Mouse (Mus musculus) layer of hippocampus, adult 2 months (tissue): ENCODE measurements around the gene Pold2. TPM values are rescaled to one million over a fixed set of nuclear protein-coding genes. Genes with fewer than 3 reads are reported as not detected.
"Not testable (repeated sequence)": the region's sequence is repeated elsewhere in the genome, so short reads cannot be mapped to it uniquely, and the experiment has no call there.

Experiments used
- DNase-seq, 2 experiments: peaks; one replicate each; pipeline ENCODE4 v3.0.0; 2022; ENCODE audit warnings: low spot score in 2 of 2
- H3K27ac ChIP-seq: fragments of 200-600 bp; 2 replicates; pipeline ENCODE4 v1.8.1; 2022
- H3K4me3 ChIP-seq: fragments of 200-600 bp; 2 replicates; pipeline ENCODE4 v1.8.1; 2022; ENCODE audit warnings: mild to moderate bottlenecking
- CTCF ChIP-seq: fragments of 200-600 bp; conservative IDR thresholded peaks from 2 replicates; pipeline ENCODE4 v1.8.1; 2022; ENCODE audit warnings: antibody characterized with exemption, mild to moderate bottlenecking, moderate library complexity
- total RNA-seq, 2 experiments: library from RNA; stranded (reverse); gene quantifications; 2 replicates each; pipeline ENCODE4 v1.2.3; 2021

The Pold2 gene
- total RNA-seq, 2 experiments from 2014 or later, result 19.8 to 23.2 TPM

- no peak for DNase-seq
- TF ChIP-seq CTCF, result no peak
- Histone ChIP-seq H3K4me3 (no peak overlapping the region), H3K27ac (no peak overlapping the region)
Measured at GRCm38 (mm10) chr11:5892151-5892591, 14.1 kb upstream of the Pold2 start.

GRCm38 (mm10) chr11:5888563-5888962 lies 10.5 kb upstream of the Pold2 start:
- H3K27ac ChIP-seq, DNase-seq: not testable (repeated sequence)

GRCm38 (mm10) chr11:5887250-5887649 lies 9.2 kb upstream of the Pold2 start:
- TF ChIP-seq CTCF, result no peak
- Histone ChIP-seq H3K27ac (peak overlapping the region; percentile 11; the same call in 1 of the 2 replicates), H3K4me3 (no peak overlapping the region)
- DNase-seq, result no peak

More at GRCm38 (mm10) chr11:5888563-5888962, 10.5 kb upstream of the Pold2 start:
- not testable (repeated sequence) for H3K4me3 ChIP-seq

- TF ChIP-seq CTCF, result peak; percentile 97; the same call in 1 of the 2 replicates
- peak; percentile 49 to 73 for DNase-seq
- Histone ChIP-seq H3K4me3 (no peak overlapping the region), H3K27ac (no peak overlapping the region)
Measured at GRCm38 (mm10) chr11:5886187-5886586, 8.1 kb upstream of the Pold2 start.

GRCm38 (mm10) chr11:5882518-5882917 lies 4.4 kb upstream of the Pold2 start:
- no peak overlapping the region for H3K4me3 ChIP-seq
- no peak for TF ChIP-seq CTCF
- no peak for DNase-seq
- H3K27ac ChIP-seq, result no peak overlapping the region

- TF ChIP-seq CTCF, result peak; percentile 94
- H3K27ac ChIP-seq, result no peak overlapping the region
- DNase-seq, result peak; percentile 43 to 67
Measured at GRCm38 (mm10) chr11:5879905-5880304, 1.8 kb upstream of the Pold2 start.

GRCm38 (mm10) chr11:5878661-5879060 lies 569 bp upstream of the Pold2 start:
- no peak for TF ChIP-seq CTCF
- DNase-seq, result no peak
- Histone ChIP-seq H3K27ac (peak overlapping the region; percentile 92), H3K4me3 (peak overlapping the region; percentile 80)

More at GRCm38 (mm10) chr11:5879905-5880304, 1.8 kb upstream of the Pold2 start:
- H3K4me3 ChIP-seq, result no peak overlapping the region

- DNase-seq, result no peak
- Histone ChIP-seq H3K4me3 (peak overlapping the region; percentile 80), H3K27ac (no peak overlapping the region)
- TF ChIP-seq CTCF, result no peak
Measured at GRCm38 (mm10) chr11:5877421-5877820, 671 bp downstream of the Pold2 start.

GRCm38 (mm10) chr11:5873192-5873591 lies 4.9 kb downstream of the Pold2 start:
- H3K4me3 ChIP-seq, result no peak overlapping the region
- DNase-seq, result no peak
- no peak for TF ChIP-seq CTCF
- no peak overlapping the region for H3K27ac ChIP-seq

GRCm38 (mm10) chr11:5872707-5873106 lies 5.4 kb downstream of the Pold2 start:
- Histone ChIP-seq H3K27ac (no peak overlapping the region), H3K4me3 (no peak overlapping the region)
- no peak for DNase-seq
- TF ChIP-seq CTCF, result no peak

- no peak for DNase-seq
- no peak overlapping the region for H3K27ac ChIP-seq
- H3K4me3 ChIP-seq, result no peak overlapping the region
- no peak for TF ChIP-seq CTCF
Measured at GRCm38 (mm10) chr11:5870069-5870468, 8.0 kb downstream of the Pold2 start.

GRCm38 (mm10) chr11:5869331-5869730 lies 8.8 kb downstream of the Pold2 start:
- no peak for TF ChIP-seq CTCF
- Histone ChIP-seq H3K27ac (no peak overlapping the region), H3K4me3 (no peak overlapping the region)
- DNase-seq, result no peak

- no peak for TF ChIP-seq CTCF
- no peak overlapping the region for H3K27ac ChIP-seq
- no peak overlapping the region for H3K4me3 ChIP-seq
- DNase-seq, result no peak
Measured at GRCm38 (mm10) chr11:5868324-5868723, 9.8 kb downstream of the Pold2 start.

GRCm38 (mm10) chr11:5867196-5867595 lies 10.9 kb downstream of the Pold2 start:
- TF ChIP-seq CTCF, result no peak
- DNase-seq, result no peak
- Histone ChIP-seq H3K4me3 (no peak overlapping the region), H3K27ac (no peak overlapping the region)
